Mouse (Mus musculus): ENCODE results near the gene Angel1.

The Angel1 gene

DNA sequence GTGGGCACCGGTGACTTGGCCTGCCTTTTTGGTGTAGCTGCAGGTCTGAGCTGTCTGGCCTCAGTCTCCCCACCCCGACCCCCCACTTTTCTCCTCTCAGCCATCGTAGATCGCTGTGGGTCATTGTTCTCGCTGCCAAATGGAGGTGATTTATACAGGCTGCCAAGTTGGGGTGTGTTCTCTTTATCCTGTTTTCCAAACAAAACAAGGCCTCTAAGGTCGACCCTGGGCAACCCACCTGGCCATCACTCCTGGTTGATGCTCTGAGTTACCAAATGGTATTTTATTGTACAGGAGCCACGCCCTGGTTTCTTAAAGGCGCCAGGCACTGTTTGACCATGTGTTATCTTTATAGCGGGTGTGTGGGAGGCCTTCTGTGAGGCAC, 46.7 kb downstream of the Angel1 start:
- DNase-seq (ENCODE audit: low spot score in 2 of 2): no peak

DNA sequence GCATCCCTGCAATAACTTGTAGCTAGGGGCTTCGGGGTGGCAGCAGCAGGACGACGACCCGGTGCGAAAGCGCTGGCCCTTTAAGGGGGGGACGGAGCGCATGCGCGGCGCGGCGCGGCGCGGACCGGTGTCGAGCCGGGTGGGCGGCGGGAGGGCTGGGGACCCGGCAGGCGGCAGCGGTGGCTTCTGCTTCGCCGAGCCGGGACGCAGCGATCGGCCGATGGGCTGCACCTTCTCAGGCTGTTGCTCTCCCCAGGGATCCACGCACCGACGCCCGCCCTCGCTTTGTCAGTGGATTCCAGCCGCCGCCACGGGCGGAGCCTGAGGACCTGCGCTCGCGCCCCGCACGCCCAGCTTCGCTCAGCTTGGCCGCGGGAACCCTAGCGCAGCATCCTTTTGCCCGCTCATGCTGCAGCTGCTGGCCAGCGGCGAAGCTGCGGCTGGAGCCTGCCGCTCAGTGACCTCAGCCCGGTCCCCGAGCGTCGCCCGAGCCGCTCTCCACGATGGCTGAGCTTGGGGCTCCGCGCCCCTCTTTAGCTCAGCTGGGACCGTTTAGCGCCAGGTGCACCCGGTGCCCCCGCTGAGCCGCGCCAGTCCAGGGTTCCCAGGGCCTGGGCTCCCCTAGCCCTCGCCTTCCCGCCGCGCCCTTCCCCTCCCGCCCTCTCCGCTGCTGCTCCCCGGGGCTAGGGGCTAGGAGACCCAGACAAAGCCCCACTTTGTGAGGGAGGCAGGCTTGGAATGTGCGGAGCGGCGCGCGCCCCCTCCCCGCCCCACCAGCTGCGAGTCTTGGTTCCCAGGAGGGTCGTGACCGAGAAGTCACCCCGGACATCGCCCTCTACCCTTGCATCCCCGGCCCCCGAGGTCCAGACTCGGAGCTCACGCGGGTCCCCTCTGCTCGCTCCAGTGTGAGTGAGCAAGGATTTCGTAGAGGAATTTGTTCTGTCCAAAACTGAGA, 47.4 kb downstream of the Angel1 start, which contains the start of gene Vash1:
Vash1 (plus strand) TSS at position 110 of the 955 bp plus-strand sequence.
- DNase-seq (ENCODE audit: low spot score in 2 of 2): peak; percentile 38 to 66

DNA sequence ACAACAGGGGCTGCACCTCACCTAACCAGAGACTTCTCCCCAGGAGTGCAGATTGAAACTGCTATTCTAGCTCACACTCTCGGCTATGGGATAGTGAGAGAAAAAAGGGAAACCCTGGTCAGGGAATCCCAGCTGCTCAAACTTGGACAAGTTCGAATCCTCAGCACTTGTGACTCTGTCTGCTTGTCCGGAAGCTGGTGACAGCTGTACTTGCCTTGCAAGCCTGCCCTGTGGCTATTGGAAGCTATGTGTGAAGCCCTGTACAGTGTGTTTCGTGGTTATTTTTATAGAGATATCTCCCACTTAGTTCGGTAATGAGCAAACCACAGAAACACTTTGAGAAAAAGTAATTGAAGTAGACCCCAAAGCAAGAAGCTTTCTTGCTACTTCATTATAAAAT, 53.8 kb downstream of the Angel1 start:
- no peak for DNase-seq (ENCODE audit: low spot score in 2 of 2)

DNA sequence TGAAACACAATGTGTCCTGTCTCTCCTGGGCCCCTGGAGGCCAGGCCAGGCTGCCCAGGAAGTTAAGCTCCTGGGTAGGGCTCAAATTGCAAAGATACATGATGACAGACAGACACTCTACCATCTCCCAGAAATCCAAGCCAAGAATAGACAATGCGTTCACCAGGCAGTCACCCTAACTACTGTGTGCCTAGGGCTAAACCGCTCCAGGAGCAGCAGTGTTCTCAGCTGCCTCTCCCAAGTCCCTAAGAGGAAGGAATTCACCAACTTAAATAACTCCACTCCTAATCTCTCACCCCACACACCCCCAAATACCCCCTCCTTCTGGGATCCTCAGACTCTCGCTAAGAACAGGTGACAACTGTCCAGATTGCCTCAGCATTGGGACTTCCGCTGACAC, 54.2 kb downstream of the Angel1 start:
- DNase-seq (ENCODE audit: low spot score in 2 of 2): no peak

DNA sequence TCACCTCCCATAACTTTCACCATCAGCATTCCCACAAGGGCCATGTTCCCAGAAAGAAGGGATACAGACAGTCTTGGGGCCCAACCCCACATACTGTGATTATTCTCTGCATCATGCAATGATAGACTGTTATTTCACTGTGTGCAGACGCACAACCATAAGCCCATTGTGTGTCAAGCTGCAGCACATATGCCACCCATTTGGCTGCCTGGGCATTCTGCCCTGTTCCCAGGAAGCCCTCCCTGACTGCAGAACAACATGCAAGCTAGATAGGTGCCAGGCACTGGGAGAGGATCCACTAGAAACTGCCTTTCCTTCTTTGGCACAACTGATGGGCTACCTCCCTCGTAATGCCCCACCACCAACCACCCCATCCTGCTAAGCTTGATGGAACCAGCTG, 57.9 kb downstream of the Angel1 start:
- DNase-seq (ENCODE audit: low spot score in 2 of 2): no peak

DNA sequence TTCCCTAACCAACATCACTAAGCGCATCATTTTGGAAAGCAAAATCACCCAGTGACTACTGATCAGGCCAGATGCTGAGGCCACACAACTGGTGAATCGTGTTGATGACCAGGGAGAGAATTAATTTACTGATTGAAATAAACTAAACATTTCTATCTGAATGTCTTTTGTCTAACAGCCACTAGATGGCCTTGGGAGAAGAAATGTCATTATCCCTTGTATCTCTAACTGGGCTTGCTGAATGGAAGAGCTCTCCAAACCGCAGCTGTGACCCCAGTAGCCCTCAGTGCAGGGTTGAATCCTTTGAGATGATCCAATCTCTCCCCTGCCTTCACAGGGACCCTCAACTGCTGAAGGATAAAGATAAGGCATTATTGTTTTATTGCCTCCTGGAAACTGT, 60.6 kb downstream of the Angel1 start:
- no peak for DNase-seq (ENCODE audit: low spot score in 2 of 2)

DNA sequence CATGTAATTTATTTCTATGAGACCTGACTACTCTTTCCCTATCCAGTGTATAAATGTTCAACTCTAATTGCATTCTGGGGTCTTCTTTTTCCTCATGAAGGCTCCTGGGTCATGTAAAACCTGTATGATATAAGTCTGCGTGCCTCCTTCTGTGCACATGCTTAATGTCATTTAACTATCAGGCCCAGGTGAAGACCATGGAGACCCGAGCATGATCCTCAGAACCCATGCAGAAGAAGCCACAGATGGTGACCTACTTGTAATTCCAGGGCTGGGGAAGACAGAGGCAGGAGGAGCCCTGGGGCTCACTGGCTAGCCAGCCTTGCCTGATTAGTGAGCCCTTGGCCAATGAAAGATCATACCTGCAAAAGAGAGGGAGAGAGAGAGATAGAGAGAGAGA, 65.8 kb downstream of the Angel1 start:
- DNase-seq (ENCODE audit: low spot score in 2 of 2): no peak

DNA sequence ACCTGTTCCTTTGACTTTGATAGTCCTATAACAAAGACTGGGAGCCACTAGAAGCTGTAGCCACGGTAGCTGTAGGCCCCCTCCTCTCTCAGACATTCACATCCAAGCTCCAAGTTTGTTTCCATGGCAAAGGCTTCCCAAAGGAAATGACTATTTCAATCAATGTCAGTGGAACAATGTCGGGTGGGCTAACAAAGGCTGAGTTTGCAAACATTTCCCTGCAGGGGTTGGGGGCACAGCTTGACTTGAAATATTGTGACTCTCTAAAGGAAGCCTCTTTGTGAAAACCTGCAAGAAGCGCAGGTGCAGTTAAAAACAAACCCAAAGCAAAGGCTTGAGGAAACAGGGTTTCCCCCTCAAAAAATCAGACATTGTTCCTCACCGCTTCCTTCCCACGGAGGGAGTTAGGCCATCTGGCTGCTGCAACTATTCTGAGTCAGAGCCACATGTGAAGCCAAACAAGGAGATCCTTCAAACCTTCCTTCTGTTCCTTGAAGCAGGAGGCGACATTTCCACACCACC, 66.8 kb downstream of the Angel1 start:
- no peak for DNase-seq (ENCODE audit: low spot score in 2 of 2)

DNA sequence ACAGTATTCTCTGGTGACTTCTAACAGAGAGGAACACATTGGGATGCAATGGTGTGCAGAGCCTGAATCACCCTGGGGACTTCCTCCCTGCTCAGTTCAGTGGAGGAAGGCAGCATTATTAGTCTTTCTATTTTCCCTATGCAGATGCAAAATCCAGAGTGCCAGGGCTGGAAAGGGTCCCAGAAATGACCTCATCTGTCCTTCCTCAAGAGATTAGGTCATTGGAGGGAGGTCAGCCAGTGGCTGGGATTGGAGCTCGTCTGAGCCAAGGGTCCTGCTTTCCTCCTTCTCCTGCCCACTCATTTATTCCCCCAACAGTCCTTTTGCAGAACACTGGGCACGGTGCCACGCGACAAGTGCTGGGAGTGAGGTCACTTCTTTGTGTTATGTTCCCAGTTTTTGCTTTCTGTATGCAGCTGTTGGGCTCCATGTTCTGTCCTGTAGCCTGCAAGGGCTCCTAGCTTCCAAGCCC, 73.7 kb downstream of the Angel1 start:
- peak; percentile 51 to 75 for DNase-seq (ENCODE audit: low spot score in 2 of 2)

DNA sequence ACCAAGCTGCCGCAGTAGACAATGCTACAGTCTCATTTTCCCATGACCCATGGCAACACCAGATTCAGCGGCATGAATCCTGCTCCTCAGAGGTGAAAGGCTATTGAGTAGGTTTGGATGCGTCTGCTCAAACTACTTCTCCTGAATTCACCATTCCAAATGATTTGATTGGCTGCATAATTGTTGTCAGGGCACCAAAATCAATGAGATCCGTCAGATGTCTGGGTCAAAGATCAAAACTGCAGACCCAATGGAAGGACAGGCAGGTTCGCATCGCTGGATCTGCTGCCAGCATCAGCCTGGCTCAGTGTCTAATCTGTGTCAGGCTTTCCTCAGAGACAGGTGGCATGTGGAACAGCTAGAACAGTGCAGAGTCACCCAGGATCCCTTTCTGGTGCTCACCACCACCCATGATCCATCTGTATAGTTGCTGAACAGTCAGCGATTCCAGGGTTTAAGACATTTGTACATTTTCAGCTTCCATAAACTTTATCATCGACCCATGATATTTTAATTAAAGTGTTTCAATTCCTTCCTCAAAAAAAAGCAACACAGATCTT, 74.9 kb downstream of the Angel1 start:
- no peak for DNase-seq (ENCODE audit: low spot score in 2 of 2)
